Comparison of ENCODE assay signal across 8 mouse cellular contexts in the genomic region with DNA sequence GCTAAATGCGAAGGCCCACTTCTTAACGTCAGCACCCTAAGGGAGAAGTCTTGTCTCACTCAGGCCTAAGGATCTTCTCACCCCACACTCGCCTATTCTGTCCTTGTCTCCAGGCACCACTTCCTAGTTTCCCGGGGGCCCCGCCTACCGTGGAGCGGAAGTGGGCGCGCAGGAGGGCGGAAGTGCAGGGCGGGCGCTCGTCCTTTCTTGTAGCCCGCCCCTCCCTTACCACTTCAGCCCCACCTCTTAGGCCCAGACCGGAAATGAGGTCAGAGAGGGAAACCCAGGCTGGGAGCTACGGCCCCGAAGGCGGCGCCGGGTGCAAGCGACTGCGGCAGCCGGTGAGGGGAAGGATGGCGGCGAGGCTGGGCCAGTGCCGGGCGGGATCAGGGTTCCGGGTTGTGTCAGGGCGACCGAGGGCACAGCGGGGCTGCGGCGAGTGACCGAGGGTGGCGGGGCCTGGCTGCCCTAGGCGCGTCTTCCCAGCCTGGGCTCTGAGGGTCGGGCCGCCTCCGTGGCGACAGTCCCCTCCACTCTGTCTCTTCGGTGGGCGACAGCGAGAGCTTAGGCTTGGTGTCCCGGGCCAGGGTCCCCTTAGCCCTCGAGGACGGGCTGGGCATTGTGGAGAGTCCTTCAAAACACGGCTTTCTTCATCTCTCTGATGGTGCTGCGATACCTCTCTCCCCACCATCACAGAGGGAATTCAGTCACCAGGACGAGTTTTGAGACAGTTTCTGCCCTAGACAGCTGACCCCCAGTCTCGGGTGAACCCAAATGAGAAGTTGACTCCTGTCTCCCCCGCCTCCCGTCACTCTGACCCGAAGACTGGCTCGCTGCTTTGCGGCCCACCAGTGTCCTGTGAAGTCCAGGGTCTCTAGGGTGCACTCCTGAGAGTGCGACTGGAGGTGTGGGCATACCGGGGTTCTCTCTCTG. TPM values are rescaled to one million over a fixed set of nuclear protein-coding genes. Genes with fewer than 3 reads are reported as not detected.
A peak's percentile ranks its signal among the peaks of the same experiment; 100 is the strongest.
DNase-seq lines count a peak whose midpoint lies in the region; ATAC-seq lines count a peak whose summit lies in the region.

TSS of gene Gpatch2l (plus strand) at position 255 of the 933 bp plus-strand sequence.

- peaks cover 25% of the 10 kb centered on the region for H3K36me3 ChIP-seq in heart, embryonic 10.5 days
- peaks cover 23% of the 10 kb centered on the region for H3K36me3 ChIP-seq in kidney, embryonic 15.5 days

- peak; percentile 99 for ATAC-seq in erythroblast, adult 5-6 weeks (replicated peaks; ENCODE audit: low FRiP score, poor library complexity, severe bottlenecking)
- peak; percentile 100 for ATAC-seq in kidney, embryonic 15.5 days (replicated peaks; ENCODE audit: low FRiP score)
- peak; percentile 96 for ATAC-seq in monocyte, adult 5-6 weeks (replicated peaks; ENCODE audit: insufficient number of reproducible peaks, low FRiP score, low TSS enrichment, poor library complexity, severe bottlenecking)

- H3K4me1 ChIP-seq in heart, embryonic 10.5 days, result peaks cover 35% of the 10 kb centered on the region
- H3K4me1 ChIP-seq in kidney, embryonic 15.5 days, result peaks cover 15% of the 10 kb centered on the region

- H3K4me2 ChIP-seq in kidney, embryonic 15.5 days, result peak within 1 kb of the TSS; percentile 85

- peak within 1 kb of the TSS; percentile 90 for H3K4me3 ChIP-seq in heart, embryonic 10.5 days
- peak within 1 kb of the TSS; percentile 84 for H3K4me3 ChIP-seq in kidney, embryonic 15.5 days (replicated peaks)

- H3K9ac ChIP-seq in kidney, embryonic 15.5 days, result peak within 1 kb of the TSS; percentile 85

- no peaks in the 10 kb centered on the region for H3K9me3 ChIP-seq in heart, embryonic 10.5 days
- no peaks in the 10 kb centered on the region for H3K9me3 ChIP-seq in kidney, embryonic 15.5 days (replicated peaks)

- under 1% methylated on average over 58 of the region's 58 CpGs for WGBS in heart, embryonic 10.5 days
- under 1% methylated on average over 58 of the region's 58 CpGs for WGBS in kidney, embryonic 15.5 days

- peak; percentile 99 for DNase-seq in B cell, adult 2 months
- DNase-seq in brain, adult 2 months (ENCODE audit: low read depth, low spot score), result peak; percentile 99
- peak; percentile 99 for DNase-seq in heart, embryonic 10.5 days (ENCODE audit: low spot score)
- DNase-seq in liver, result peak; percentile 96
- DNase-seq in spleen, postnatal 4 days (ENCODE audit: low spot score in 2 of 2), result peak; percentile 94 to 95

- peak within 1 kb of the TSS; percentile 93 for H3K27ac ChIP-seq in heart, embryonic 10.5 days
- peak within 1 kb of the TSS; percentile 68 for H3K27ac ChIP-seq in kidney, embryonic 15.5 days

- no peaks in the 10 kb centered on the region for H3K27me3 ChIP-seq in heart, embryonic 10.5 days (ENCODE audit: insufficient read depth, poor library complexity, severe bottlenecking)
- no peaks in the 10 kb centered on the region for H3K27me3 ChIP-seq in kidney, embryonic 15.5 days

RNA-seq across cellular contexts. Expression of gene Gpatch2l, which starts in this region (rescaled TPM):
- total RNA-seq in erythroblast, adult 5-6 weeks (2015; ENCODE audit: low replicate concordance), result 13.4 and 17.1 TPM in 2 replicates
- 15.9 and 16.8 TPM in 2 replicates for total RNA-seq in erythroblast, adult 5-6 weeks (2017; ENCODE audit: low replicate concordance)
- 15.7 and 17.6 TPM in 2 replicates for polyA plus RNA-seq in heart, embryonic 10.5 days (2016; fragmentation: Nextera tagmentation; extraction: Ambion mirVana)
- polyA plus RNA-seq in kidney, embryonic 15.5 days (2015; fragmentation: Nextera tagmentation; extraction: Ambion mirVana), result 14.6 and 15.3 TPM in 2 replicates
- 63.6 to 98.5 TPM (median 88.6 TPM) in 3 replicates for total RNA-seq in monocyte, adult 5-6 weeks (2017)

Comparison
In these comparisons a context has a peak if more than half of its experiments do, and no peak if none do; other contexts are left out.
1. Peak in every context shown above with its lines: DNase-seq, ATAC-seq, H3K4me3 ChIP-seq and H3K27ac ChIP-seq.